8 mouse cellular contexts compared by ENCODE assay signal in the genomic region with DNA sequence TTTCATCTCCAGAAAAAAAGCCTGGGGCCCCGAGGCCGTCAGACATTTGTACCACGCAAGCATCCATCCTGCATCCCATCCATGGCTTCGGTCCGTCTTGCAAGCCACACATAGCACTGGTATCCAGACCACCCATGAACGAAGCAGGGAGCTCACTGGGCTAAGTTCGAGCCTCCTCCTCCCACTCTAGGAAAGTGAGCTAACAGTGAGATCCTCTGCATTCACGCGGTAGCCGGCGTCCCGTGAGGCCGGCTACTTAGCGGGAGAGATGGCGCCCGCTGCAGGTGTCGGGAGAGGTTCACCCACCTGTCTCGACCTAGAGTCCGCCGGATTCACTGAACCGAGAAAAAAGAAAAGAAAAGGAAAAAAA. TPM values are rescaled to one million over a fixed set of nuclear protein-coding genes. Genes with fewer than 3 reads are reported as not detected.
A peak's percentile ranks its signal among the peaks of the same experiment; 100 is the strongest.
DNase-seq lines count a peak whose midpoint lies in the region; ATAC-seq and TF ChIP-seq lines count a peak whose summit lies in the region.

No protein-coding gene starts in this region.

- TF ChIP-seq CTCF in testis, adult 2 months (IDR thresholded peaks at IDR 0.05; ENCODE audit: control insufficient read depth, insufficient read depth, insufficient replicate concordance, low read depth, low read length): no peak
- peak; percentile 21; the same call in 1 of the 2 replicates for TF ChIP-seq CTCF in small intestine, adult 2 months (IDR thresholded peaks at IDR 0.05; ENCODE audit: extremely low read depth, insufficient read length, insufficient replicate concordance, low read depth, low read length)

- WGBS in limb, embryonic 15.5 days: under 1% methylated on average over 21 of the region's 21 CpGs
- under 1% methylated on average over 21 of the region's 21 CpGs for WGBS in small intestine, adult 2 months

- no peaks in the 10 kb centered on the region for H3K27me3 ChIP-seq in testis, adult 2 months (ENCODE audit: control insufficient read depth, insufficient read depth, low read length)
- no peaks in the 10 kb centered on the region for H3K27me3 ChIP-seq in limb, embryonic 15.5 days
- no peaks in the 10 kb centered on the region for H3K27me3 ChIP-seq in small intestine, adult 2 months (ENCODE audit: control insufficient read depth, insufficient read depth, low read length)

- DNase-seq in cerebellum, postnatal 14 days: no peak
- DNase-seq in testis, postnatal 10 days (ENCODE audit: low spot score): no peak
- DNase-seq in gastrocnemius, postnatal 4 days (ENCODE audit: low spot score in 2 of 2): no peak
- DNase-seq in left cerebral cortex, adult 9 months (ENCODE audit: low spot score in 2 of 2): no peak

- H3K4me2 ChIP-seq in limb, embryonic 15.5 days: peak overlapping the region; percentile 82

- peaks cover 18% of the 10 kb centered on the region for H3K4me1 ChIP-seq in testis, adult 2 months (ENCODE audit: control insufficient read depth, insufficient read depth, low read length)
- H3K4me1 ChIP-seq in limb, embryonic 15.5 days: peaks cover 25% of the 10 kb centered on the region
- H3K4me1 ChIP-seq in small intestine, adult 2 months (ENCODE audit: control insufficient read depth, insufficient read depth, insufficient read length, low read length): peaks cover 16% of the 10 kb centered on the region

- H3K9ac ChIP-seq in limb, embryonic 15.5 days: peak overlapping the region; percentile 85

- TF ChIP-seq POLR2A in testis, adult 2 months (IDR thresholded peaks at IDR 0.05; ENCODE audit: control insufficient read depth, low read depth, low read length): no peak
- peak; percentile 62; the same call in 1 of the 2 replicates for TF ChIP-seq POLR2A in small intestine, adult 2 months (IDR thresholded peaks at IDR 0.05; ENCODE audit: low read depth, low read length)

- peak; percentile 16; the same call in 1 of the 2 replicates for ATAC-seq in cerebellum, adult (ENCODE audit: insufficient number of reproducible peaks, low FRiP score, low TSS enrichment)
- no peak for ATAC-seq in limb, embryonic 15.5 days (ENCODE audit: insufficient number of reproducible peaks, low FRiP score, low TSS enrichment, low read depth)

- peak overlapping the region; percentile 94 for H3K4me3 ChIP-seq in testis, adult 2 months (ENCODE audit: control insufficient read depth, low read depth, low read length)
- peak overlapping the region; percentile 84 for H3K4me3 ChIP-seq in limb, embryonic 15.5 days
- peak overlapping the region; percentile 88 for H3K4me3 ChIP-seq in small intestine, adult 2 months (ENCODE audit: low read depth, low read length)

- H3K9me3 ChIP-seq in limb, embryonic 15.5 days: no peaks in the 10 kb centered on the region

- H3K27ac ChIP-seq in testis, adult 2 months (ENCODE audit: control insufficient read depth, insufficient read depth, low read depth, low read length): peak overlapping the region; percentile 85
- peak overlapping the region; percentile 88 for H3K27ac ChIP-seq in limb, embryonic 15.5 days
- peak overlapping the region; percentile 25 for H3K27ac ChIP-seq in small intestine, adult 2 months (ENCODE audit: insufficient read depth, low read depth, low read length)

- no peaks in the 10 kb centered on the region; the same call in 1 of the 2 replicates for H3K36me3 ChIP-seq in testis, adult 2 months (ENCODE audit: control insufficient read depth, insufficient read depth, low read length)
- peaks cover 33% of the 10 kb centered on the region for H3K36me3 ChIP-seq in limb, embryonic 15.5 days
- H3K36me3 ChIP-seq in small intestine, adult 2 months (ENCODE audit: control insufficient read depth, insufficient read depth, low read length): peaks cover 8% of the 10 kb centered on the region

RNA-seq across cellular contexts. Expression of gene Zfp672, which starts 0.2 kb away (rescaled TPM):
- 43.7 and 48.9 TPM in 2 replicates for polyA plus RNA-seq in testis, adult 2 months (2012; rRNA removed)
- 42.3 and 43.2 TPM in 2 replicates for polyA plus RNA-seq in limb, embryonic 15.5 days (2015; fragmentation: Nextera tagmentation; extraction: Ambion mirVana)
- 17.5 and 17.8 TPM in 2 replicates for polyA plus RNA-seq in small intestine, adult 2 months (2012; rRNA removed)
- 10 to 100 TPM; 34.3 to 40.7 TPM for total RNA-seq in gastrocnemius, postnatal 4 days (2021)

RNA-seq across cellular contexts. Expression of gene Sh3bp5l, which starts 0.6 kb away (rescaled TPM):
- polyA plus RNA-seq in testis, adult 2 months (2012; rRNA removed): 8.6 and 9.5 TPM in 2 replicates
- polyA plus RNA-seq in limb, embryonic 15.5 days (2015; fragmentation: Nextera tagmentation; extraction: Ambion mirVana): 36.8 and 39.9 TPM in 2 replicates
- polyA plus RNA-seq in small intestine, adult 2 months (2012; rRNA removed): 14.9 and 22.7 TPM in 2 replicates
- total RNA-seq in gastrocnemius, postnatal 4 days (2021): 10 to 100 TPM; 31.0 to 36.5 TPM

RNA-seq across cellular contexts. Expression of gene Zfp692, which starts 23.0 kb away (rescaled TPM):
- polyA plus RNA-seq in testis, adult 2 months (2012; rRNA removed): 11.2 and 14.0 TPM in 2 replicates
- polyA plus RNA-seq in limb, embryonic 15.5 days (2015; fragmentation: Nextera tagmentation; extraction: Ambion mirVana): 33.3 and 36.4 TPM in 2 replicates
- 14.1 and 15.8 TPM in 2 replicates for polyA plus RNA-seq in small intestine, adult 2 months (2012; rRNA removed)
- 1 to 10 TPM; 6.1 to 6.9 TPM for total RNA-seq in gastrocnemius, postnatal 4 days (2021)

RNA-seq across cellular contexts. Expression of gene Lypd8, which starts 49.0 kb away (rescaled TPM):
- 4.0 and 4.3 TPM in 2 replicates for polyA plus RNA-seq in testis, adult 2 months (2012; rRNA removed)
- polyA plus RNA-seq in limb, embryonic 15.5 days (2015; fragmentation: Nextera tagmentation; extraction: Ambion mirVana): 0.21 TPM in 1 of 2 replicates, not detected in the other
- 1,520 and 2,382 TPM in 2 replicates for polyA plus RNA-seq in small intestine, adult 2 months (2012; rRNA removed)
- total RNA-seq in gastrocnemius, postnatal 4 days (2021): not detected

RNA-seq across cellular contexts. Expression of gene 4930438A08Rik, which starts 55.3 kb away (rescaled TPM):
- 0.13 and 0.75 TPM in 2 replicates for polyA plus RNA-seq in testis, adult 2 months (2012; rRNA removed)
- 2.5 and 2.8 TPM in 2 replicates for polyA plus RNA-seq in limb, embryonic 15.5 days (2015; fragmentation: Nextera tagmentation; extraction: Ambion mirVana)
- polyA plus RNA-seq in small intestine, adult 2 months (2012; rRNA removed): 0.28 and 0.71 TPM in 2 replicates
- not detected for total RNA-seq in gastrocnemius, postnatal 4 days (2021)

Comparison
In these comparisons a context has a peak if more than half of its experiments do, and no peak if none do; other contexts are left out.
1. H3K27ac ChIP-seq: peak in every context shown above with its lines; median percentile 88 in limb, embryonic 15.5 days; 85 in testis, adult 2 months; 25 in small intestine, adult 2 months.